Mouse (Mus musculus) bone marrow macrophage, adult 2 months (primary cell): ENCODE results near the gene Cyb561. TPM values are rescaled to one million over a fixed set of nuclear protein-coding genes. Genes with fewer than 3 reads are reported as not detected.

ENCODE experiments used
- H3K27ac ChIP-seq: 2 replicates; pipeline ENCODE4 v1.5.1; 2012; ENCODE audit warnings: low read depth, low read length; ENCODE audit not compliant: insufficient read depth
- H3K4me1 ChIP-seq: 2 replicates; pipeline ENCODE4 v1.6.1; 2012; ENCODE audit warnings: low read length; ENCODE audit not compliant: control insufficient read depth, insufficient read depth
- H3K4me3 ChIP-seq: 2 replicates; pipeline ENCODE4 v1.5.1; 2012; ENCODE audit warnings: mild to moderate bottlenecking, low read length, moderate library complexity; ENCODE audit not compliant: insufficient read depth
- CTCF ChIP-seq: IDR thresholded peaks from 2 replicates; pipeline ENCODE4 v1.5.1; 2012; ENCODE audit warnings: low read depth, mild to moderate bottlenecking, low read length, moderate library complexity
- POLR2A ChIP-seq: IDR thresholded peaks from 2 replicates; pipeline ENCODE4 v1.6.1; 2012; ENCODE audit warnings: mild to moderate bottlenecking, low read depth, low read length, borderline replicate concordance
- polyA plus RNA-seq: library from polyadenylated mRNA; stranded (reverse); fragments of >200 nt; gene quantifications from 2 replicates; pipeline ENCODE4 v1.2.4, GENCODE M21; 2012; ENCODE audit not compliant: missing spikeins, insufficient read depth, insufficient read length

Gene Cyb561
- polyA plus RNA-seq, 1 experiment: not detected

DNA sequence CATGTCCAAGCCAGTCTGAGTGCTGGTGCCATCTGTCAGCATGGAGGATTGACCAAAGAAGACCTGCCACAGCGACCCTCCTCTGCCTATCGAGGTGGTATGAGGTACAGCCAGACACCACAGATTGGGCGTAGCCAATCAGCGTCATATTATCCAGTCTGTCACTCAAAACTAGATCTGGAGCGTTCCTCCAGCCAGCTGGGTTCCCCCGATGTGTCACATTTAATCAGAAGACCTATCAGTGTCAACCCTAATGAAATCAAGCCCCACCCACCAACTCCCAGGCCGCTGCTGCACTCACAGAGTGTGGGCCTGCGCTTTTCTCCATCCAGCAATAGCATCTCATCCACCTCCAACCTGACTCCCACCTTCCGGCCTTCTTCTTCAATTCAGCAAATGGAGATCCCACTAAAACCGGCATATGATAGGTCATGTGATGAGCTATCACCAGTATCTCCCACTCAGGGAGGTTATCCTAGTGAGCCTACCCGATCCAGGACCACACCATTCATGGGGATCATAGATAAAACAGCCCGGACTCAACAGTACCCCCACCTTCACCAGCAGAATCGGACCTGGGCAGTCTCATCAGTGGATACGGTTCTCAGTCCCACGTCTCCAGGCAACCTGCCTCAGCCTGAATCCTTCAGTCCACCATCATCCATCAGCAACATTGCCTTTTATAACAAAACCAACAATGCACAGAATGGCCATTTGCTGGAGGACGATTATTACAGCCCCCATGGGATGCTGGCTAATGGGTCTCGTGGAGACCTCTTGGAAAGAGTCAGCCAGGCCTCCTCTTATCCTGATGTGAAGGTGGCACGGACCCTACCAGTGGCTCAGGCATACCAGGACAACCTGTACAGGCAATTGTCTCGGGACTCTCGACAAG, 30.1 kb downstream of the Cyb561 start:
- H3K27ac ChIP-seq: no peak overlapping the region
- no peak overlapping the region for H3K4me3 ChIP-seq
- no peak for TF ChIP-seq POLR2A
- no peak for TF ChIP-seq CTCF
- peaks cover 5% of the 10 kb centered on the region for H3K4me1 ChIP-seq

DNA sequence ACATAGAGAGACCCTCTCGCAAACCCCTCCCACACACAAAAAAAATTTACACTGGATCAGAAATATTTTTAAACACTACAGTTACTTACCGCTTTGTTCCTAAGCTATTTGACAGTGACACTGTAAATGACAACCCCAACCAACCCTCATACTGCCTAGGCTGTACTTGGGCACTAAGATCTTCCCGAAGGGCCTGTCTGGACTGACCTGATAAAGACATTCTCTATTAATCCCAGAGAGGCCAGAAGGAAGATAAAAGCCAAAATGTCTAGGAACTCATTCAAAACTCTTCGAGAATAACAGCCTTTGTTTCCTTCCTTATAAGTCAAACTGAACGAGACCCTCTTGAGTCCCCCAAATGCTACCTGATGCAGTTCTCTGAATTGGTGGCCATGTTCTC, 31.9 kb downstream of the Cyb561 start:
- H3K4me1 ChIP-seq: peaks cover 10% of the 10 kb centered on the region
- TF ChIP-seq POLR2A (no peak), CTCF (no peak)
- no peak overlapping the region for H3K27ac ChIP-seq
- H3K4me3 ChIP-seq: no peak overlapping the region

DNA sequence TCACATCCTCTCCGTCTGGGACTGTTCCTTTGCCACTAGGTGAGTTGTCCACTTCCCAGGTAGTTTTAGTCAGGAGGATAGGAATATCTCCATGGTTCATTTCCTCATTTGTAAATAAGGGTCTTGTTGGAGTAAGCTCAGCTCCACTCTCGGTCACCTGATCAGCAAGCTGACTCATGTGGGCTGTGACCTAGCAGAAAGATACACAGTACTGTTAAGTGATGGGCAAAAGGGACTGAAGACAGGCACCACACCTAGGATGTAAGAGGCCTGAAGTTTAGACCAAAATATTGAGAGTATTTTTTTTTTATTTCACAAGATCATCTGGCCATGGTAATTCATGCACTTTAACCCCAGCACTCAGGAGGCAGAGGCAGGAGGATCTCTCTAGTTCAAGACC, 32.3 kb downstream of the Cyb561 start:
- Histone ChIP-seq H3K27ac (no peak overlapping the region), H3K4me3 (no peak overlapping the region), H3K4me1 (peaks cover 12% of the 10 kb centered on the region)
- TF ChIP-seq CTCF (no peak), POLR2A (no peak)

DNA sequence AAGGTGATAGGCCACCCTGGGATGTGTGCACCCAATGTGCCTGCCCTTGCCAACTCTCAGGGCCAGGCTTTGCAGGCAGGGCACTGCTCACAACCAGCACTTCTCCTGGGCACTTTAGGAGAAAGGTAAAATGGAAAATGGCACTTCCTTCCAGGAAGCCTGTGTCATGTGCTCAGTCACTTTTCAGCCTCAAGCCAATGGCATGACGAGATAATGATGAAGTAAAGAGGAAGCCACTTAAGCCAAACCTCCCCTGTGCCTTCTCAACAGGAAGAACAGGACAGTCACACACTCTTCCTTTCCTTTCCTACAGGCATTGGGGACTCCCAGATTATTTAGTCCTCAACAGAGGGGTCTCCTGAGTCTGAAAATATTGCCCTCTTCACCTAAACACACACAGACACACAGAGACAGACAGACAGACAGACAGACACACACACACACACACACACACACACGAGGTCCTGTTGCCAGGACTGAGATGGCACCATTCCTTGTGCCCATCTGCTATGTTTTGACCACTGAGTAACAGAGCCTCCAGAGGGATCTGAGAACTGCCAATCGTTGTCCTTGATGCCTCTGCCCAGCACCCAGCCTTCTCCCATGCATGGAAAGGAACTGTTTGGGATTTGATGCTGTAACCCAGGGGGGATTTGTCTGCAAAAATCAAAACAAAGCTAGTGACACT, 32.9 kb downstream of the Cyb561 start:
- Histone ChIP-seq H3K4me3 (no peak overlapping the region), H3K27ac (no peak overlapping the region)
- TF ChIP-seq POLR2A: no peak
- TF ChIP-seq CTCF: no peak

DNA sequence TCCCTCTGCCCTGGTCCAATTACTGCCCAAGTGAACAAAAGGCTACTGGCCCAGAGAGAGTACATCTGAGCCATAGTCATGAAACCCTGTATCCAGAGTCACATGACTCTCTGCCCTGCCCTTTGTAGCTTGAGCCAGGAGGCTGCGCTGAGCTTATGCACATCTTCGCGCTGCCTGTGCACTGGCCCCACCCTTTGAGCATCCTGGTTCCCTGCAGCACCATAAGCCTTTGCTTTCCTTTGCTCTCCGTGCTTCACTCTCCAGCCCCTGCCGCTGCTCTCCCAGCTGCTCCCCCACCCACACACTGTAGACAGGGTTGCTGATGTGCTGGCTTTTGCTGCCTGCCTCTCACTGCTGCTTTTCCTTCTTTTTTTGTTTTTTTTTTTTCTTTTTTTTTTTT, 39.6 kb downstream of the Cyb561 start:
- Histone ChIP-seq H3K4me1 (peaks cover 7% of the 10 kb centered on the region), H3K27ac (no peak overlapping the region), H3K4me3 (no peak overlapping the region)
- TF ChIP-seq POLR2A (no peak), CTCF (no peak)

More for the DNA sequence above, 32.9 kb downstream of the Cyb561 start:
- peaks cover 12% of the 10 kb centered on the region for H3K4me1 ChIP-seq

DNA sequence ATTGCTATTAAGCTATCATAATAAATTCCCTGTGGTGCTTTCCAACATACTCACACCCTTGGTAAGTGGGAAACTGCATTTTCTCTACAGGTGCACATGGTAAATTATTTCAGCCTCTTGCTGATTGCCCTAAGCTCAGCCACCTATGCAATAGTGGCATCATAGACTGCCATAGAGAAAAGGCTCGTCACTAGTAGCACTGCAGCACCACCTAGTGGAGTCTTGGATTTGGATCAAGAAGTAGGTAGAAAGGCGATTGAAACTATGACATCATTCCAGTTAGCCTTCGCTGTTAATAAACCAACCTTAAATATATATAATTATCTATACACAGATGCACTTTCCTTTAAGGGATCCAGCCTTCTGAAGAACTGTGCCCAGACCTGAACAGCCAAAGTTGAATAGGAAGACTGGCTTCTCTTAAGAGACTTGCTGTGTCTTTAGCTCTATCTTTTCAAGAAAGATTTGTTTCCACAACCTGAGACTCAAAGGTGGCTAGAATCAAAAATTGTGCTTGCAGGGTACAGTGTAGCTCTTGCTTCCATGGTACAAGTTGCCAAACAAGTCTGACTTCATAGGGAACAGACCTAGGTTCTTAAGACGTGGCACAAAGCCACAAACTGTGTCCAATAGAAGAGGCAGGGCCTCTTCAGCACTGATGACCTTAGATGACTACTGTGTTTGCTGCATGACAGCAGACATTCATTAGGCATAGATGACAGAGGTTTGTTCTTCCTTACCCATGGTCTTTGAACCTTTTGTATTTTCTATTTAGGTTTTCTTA, 41.4 kb downstream of the Cyb561 start:
- Histone ChIP-seq H3K4me1 (peaks cover 5% of the 10 kb centered on the region), H3K4me3 (no peak overlapping the region), H3K27ac (no peak overlapping the region)
- TF ChIP-seq CTCF (no peak), POLR2A (no peak)

DNA sequence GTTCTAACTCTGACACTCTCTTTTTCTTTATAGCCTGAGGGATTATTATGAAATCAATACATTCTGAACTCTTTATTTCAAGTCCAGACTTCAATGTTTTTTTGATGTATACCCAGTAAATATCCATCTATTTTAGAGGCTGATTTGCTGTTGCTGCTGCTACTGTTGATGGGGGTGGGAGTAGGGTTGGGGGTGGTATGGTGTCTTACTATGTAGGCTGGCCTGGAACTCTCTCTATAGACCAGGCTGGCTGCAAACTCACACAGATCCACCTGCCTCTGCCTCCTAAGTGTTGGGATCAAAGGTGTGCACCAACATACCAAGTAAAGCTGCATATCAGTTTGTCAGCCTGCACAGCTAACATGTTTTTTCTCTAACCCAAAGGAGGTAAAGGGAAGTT, 42.0 kb downstream of the Cyb561 start:
- TF ChIP-seq CTCF (no peak), POLR2A (no peak)

DNA sequence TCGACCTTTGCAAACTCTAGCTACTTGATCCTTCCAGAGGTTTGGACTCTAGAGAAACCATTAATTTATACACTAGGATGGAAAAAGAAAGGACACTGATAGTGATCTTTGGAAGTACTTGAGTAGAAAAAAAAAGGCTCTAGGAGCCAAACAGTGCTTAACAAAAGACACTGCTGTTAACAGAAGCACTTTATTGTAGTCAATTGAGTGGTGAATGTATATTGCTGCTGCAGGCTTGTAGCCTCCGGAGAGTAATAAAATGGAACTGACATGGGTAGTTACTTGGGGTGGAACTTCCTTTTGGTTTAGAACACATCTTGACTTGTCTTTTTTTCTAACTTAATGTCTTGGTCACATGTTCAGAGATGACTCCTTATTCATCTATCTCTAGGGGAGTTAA, 43.5 kb downstream of the Cyb561 start:
- TF ChIP-seq CTCF: no peak
- no peak for TF ChIP-seq POLR2A
- Histone ChIP-seq H3K4me1 (peaks cover 4% of the 10 kb centered on the region), H3K27ac (no peak overlapping the region), H3K4me3 (no peak overlapping the region)

More for the DNA sequence above, 42.0 kb downstream of the Cyb561 start:
- H3K27ac ChIP-seq: no peak overlapping the region
- H3K4me1 ChIP-seq: peaks cover 1% of the 10 kb centered on the region; the same call in 1 of the 2 replicates
- no peak overlapping the region for H3K4me3 ChIP-seq

DNA sequence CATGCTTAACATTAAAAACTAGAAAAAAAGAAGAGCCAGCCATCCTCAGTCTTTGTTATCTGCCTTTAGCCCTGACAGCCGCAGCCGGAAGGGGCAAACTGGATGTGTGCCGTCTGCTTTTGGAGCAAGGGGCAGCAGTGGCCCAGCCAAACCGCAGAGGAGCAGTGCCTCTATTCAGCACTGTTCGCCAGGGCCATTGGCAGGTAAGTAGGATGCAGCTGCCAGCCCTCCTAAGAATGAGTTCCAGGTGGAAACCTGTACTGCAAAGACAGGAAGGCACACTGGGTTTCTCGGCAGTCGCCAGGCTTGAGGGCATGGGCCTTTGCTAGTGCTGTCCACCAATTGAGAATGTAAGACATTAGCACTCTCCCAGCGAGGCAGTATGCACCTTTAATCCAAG, 44.2 kb downstream of the Cyb561 start:
- no peak overlapping the region for H3K27ac ChIP-seq
- no peak overlapping the region for H3K4me3 ChIP-seq
- no peak for TF ChIP-seq CTCF
- no peak for TF ChIP-seq POLR2A
- peaks cover 6% of the 10 kb centered on the region for H3K4me1 ChIP-seq
